ENCODE assay signal across 8 mouse cellular contexts in genomic region chr11:89039325-89039724, GRCm38 (mm10). TPM values are rescaled to one million over a fixed set of nuclear protein-coding genes. Genes with fewer than 3 reads are reported as not detected.
DNase-seq lines count a peak whose midpoint lies in the region; ATAC-seq lines count a peak whose summit lies in the region.

No protein-coding gene starts in this region.

- no peak overlapping the region for H3K4me3 ChIP-seq in midbrain, embryonic 11.5 days (ENCODE audit: low read depth, low read length)
- no peak overlapping the region for H3K4me3 ChIP-seq in midbrain, embryonic 10.5 days

- H3K4me1 ChIP-seq in midbrain, embryonic 11.5 days (ENCODE audit: control insufficient read depth, insufficient read depth, low read length), result no peaks in the 10 kb centered on the region
- H3K4me1 ChIP-seq in midbrain, embryonic 10.5 days, result no peaks in the 10 kb centered on the region

- H3K9ac ChIP-seq in midbrain, embryonic 11.5 days (ENCODE audit: low read length), result no peak overlapping the region

- peak; percentile 82 for DNase-seq in midbrain, embryonic 11.5 days (ENCODE audit: low spot score, missing footprints)
- DNase-seq in midbrain, embryonic 10.5 days (ENCODE audit: low spot score), result no peak
- peak; percentile 73 for DNase-seq in NIH3T3 (ENCODE audit: low read depth)
- peak; percentile 65 to 75 for DNase-seq in lung, adult 18-20 months
- DNase-seq in spleen, adult 18-20 months, result peak; percentile 58 to 76
- no peak for DNase-seq in urinary bladder, adult 2 months (ENCODE audit: low spot score)

- H3K4me2 ChIP-seq in midbrain, embryonic 11.5 days, result no peak overlapping the region

- H3K27ac ChIP-seq in midbrain, embryonic 11.5 days (ENCODE audit: low read depth, low read length), result no peak overlapping the region
- H3K27ac ChIP-seq in midbrain, embryonic 10.5 days (replicated peaks), result no peak overlapping the region

- H3K9me3 ChIP-seq in midbrain, embryonic 11.5 days (ENCODE audit: control insufficient read depth, low read length), result no peaks in the 10 kb centered on the region
- no peaks in the 10 kb centered on the region for H3K9me3 ChIP-seq in midbrain, embryonic 10.5 days (replicated peaks)

- WGBS in midbrain, embryonic 11.5 days, result 33% methylated on average over 3 of the region's 3 CpGs
- WGBS in midbrain, embryonic 10.5 days, result 38% methylated on average over 3 of the region's 3 CpGs

- no peak for ATAC-seq in midbrain, embryonic 11.5 days (ENCODE audit: low FRiP score)
- ATAC-seq in common myeloid progenitor, adult 5-6 weeks (replicated peaks; ENCODE audit: low read depth, poor library complexity, severe bottlenecking), result peak; percentile 83
- peak; percentile 65 to 84; a peak in 3 of 4 replicates for ATAC-seq in hematopoietic stem cell, adult 5-6 weeks (replicated peaks in 1 of 2; ENCODE audit: insufficient read depth in 1 of 2, low FRiP score in 2 of 2, low TSS enrichment in 1 of 2, low read depth in 1 of 2, poor library complexity in 2 of 2, severe bottlenecking in 2 of 2)

- no peaks in the 10 kb centered on the region; the same call in 1 of the 2 replicates for H3K36me3 ChIP-seq in midbrain, embryonic 11.5 days (ENCODE audit: control insufficient read depth, insufficient read depth, low read length)
- peaks cover 63% of the 10 kb centered on the region for H3K36me3 ChIP-seq in midbrain, embryonic 10.5 days

- no peaks in the 10 kb centered on the region for H3K27me3 ChIP-seq in midbrain, embryonic 11.5 days (ENCODE audit: control insufficient read depth, insufficient read depth, low read length)
- H3K27me3 ChIP-seq in midbrain, embryonic 10.5 days (ENCODE audit: low read depth, poor library complexity, severe bottlenecking), result no peaks in the 10 kb centered on the region

RNA-seq across cellular contexts. Expression of gene Dgke, which starts 27.3 kb away (rescaled TPM):
- 4.1 and 4.6 TPM in 2 replicates for polyA plus RNA-seq in midbrain, embryonic 11.5 days (2014; fragmentation: Nextera tagmentation; extraction: Ambion mirVana)
- 4.2 and 6.1 TPM in 2 replicates for polyA plus RNA-seq in midbrain, embryonic 10.5 days (2016; fragmentation: Nextera tagmentation; extraction: Ambion mirVana)
- total RNA-seq in common myeloid progenitor, adult 5-6 weeks (2017), result 4.9 and 8.2 TPM in 2 replicates
- 9.5 and 10.2 TPM in 2 replicates for total RNA-seq in hematopoietic stem cell, adult 5-6 weeks (2017)
- 5.7 and 6.4 TPM in 2 replicates for polyA plus RNA-seq in urinary bladder, adult 2 months (2012; rRNA removed)

RNA-seq across cellular contexts. Expression of gene Gm525, which starts 34.3 kb away (rescaled TPM):
- not detected in 2 replicates for polyA plus RNA-seq in midbrain, embryonic 11.5 days (2014; fragmentation: Nextera tagmentation; extraction: Ambion mirVana)
- polyA plus RNA-seq in midbrain, embryonic 10.5 days (2016; fragmentation: Nextera tagmentation; extraction: Ambion mirVana), result not detected in 2 replicates
- not detected in 2 replicates for total RNA-seq in common myeloid progenitor, adult 5-6 weeks (2017)
- total RNA-seq in hematopoietic stem cell, adult 5-6 weeks (2017), result not detected in 2 replicates
- 0.18 and 0.72 TPM in 2 replicates for polyA plus RNA-seq in urinary bladder, adult 2 months (2012; rRNA removed)

RNA-seq across cellular contexts. Expression of gene Trim25, which starts 40.1 kb away (rescaled TPM):
- 2.9 TPM in 2 replicates for polyA plus RNA-seq in midbrain, embryonic 11.5 days (2014; fragmentation: Nextera tagmentation; extraction: Ambion mirVana)
- 3.0 and 3.3 TPM in 2 replicates for polyA plus RNA-seq in midbrain, embryonic 10.5 days (2016; fragmentation: Nextera tagmentation; extraction: Ambion mirVana)
- 21.1 and 28.0 TPM in 2 replicates for total RNA-seq in common myeloid progenitor, adult 5-6 weeks (2017)
- 26.1 and 36.6 TPM in 2 replicates for total RNA-seq in hematopoietic stem cell, adult 5-6 weeks (2017)
- polyA plus RNA-seq in urinary bladder, adult 2 months (2012; rRNA removed), result 12.9 and 18.2 TPM in 2 replicates

Comparison
In these comparisons a context has a peak if more than half of its experiments do, and no peak if none do; other contexts are left out.
1. DNase-seq: peak in midbrain, embryonic 11.5 days (single experiment), NIH3T3 (single experiment), lung, adult 18-20 months (2 of 2) and spleen, adult 18-20 months (2 of 2); none in midbrain, embryonic 10.5 days (single experiment) and urinary bladder, adult 2 months (single experiment).